Mouse (Mus musculus) MEL (cell line): ENCODE measurements around the gene Atr. TPM values are rescaled to one million over a fixed set of nuclear protein-coding genes. Genes with fewer than 3 reads are reported as not detected.

ENCODE experiments used
- DNase-seq: peaks from one replicate; pipeline ENCODE4 v3.0.0; 2011; ENCODE audit warnings: low read depth, low spot score
- H3K27ac ChIP-seq: 2 replicates; pipeline ENCODE4 v1.5.1; 2012; ENCODE audit warnings: low read depth, mild to moderate bottlenecking, control low read depth, low read length, moderate library complexity; ENCODE audit not compliant: control insufficient read depth
- H3K27me3 ChIP-seq, 2 experiments: fragments of 150-350 bp in 1 of 2; sonication (generic) in 1 of 2; 2 replicates each; pipeline ENCODE4 v1.6.1; 2012; ENCODE audit warnings: low read length in 2 of 2, mild to moderate bottlenecking in 2 of 2, improper control_type of control experiment in 1 of 2, moderate library complexity in 1 of 2; ENCODE audit not compliant: insufficient read depth in 2 of 2, control insufficient read depth in 1 of 2
- H3K36me3 ChIP-seq, 2 experiments: 2 replicates each; pipeline ENCODE4 v1.6.1; 2012 to 2014; ENCODE audit warnings: low read length in 2 of 2, improper control_type of control experiment in 1 of 2, inconsistent platforms in 1 of 2, mild to moderate bottlenecking in 1 of 2; ENCODE audit not compliant: insufficient read depth in 2 of 2, control insufficient read depth in 1 of 2
- H3K4me1 ChIP-seq, 2 experiments: fragments of 150-350 bp in 1 of 2; sonication (generic) in 1 of 2; 2 replicates each; pipeline ENCODE4 v1.6.1; 2012; ENCODE audit warnings: low read length in 2 of 2, improper control_type of control experiment in 1 of 2, mild to moderate bottlenecking in 1 of 2; ENCODE audit not compliant: insufficient read depth in 2 of 2, control insufficient read depth in 1 of 2
- H3K4me3 ChIP-seq, 2 experiments: fragments of 150-350 bp in 1 of 2; sonication (generic) in 1 of 2; 2 replicates each; pipeline ENCODE4 v1.5.1; 2012; ENCODE audit warnings: low read depth in 2 of 2, low read length in 2 of 2, mild to moderate bottlenecking in 2 of 2, moderate library complexity in 2 of 2, control low read depth in 1 of 2, improper control_type of control experiment in 1 of 2; ENCODE audit not compliant: control insufficient read depth in 1 of 2, insufficient read depth in 1 of 2
- H3K79me2 ChIP-seq: 2 replicates; pipeline ENCODE4 v1.6.1; 2012; ENCODE audit warnings: mild to moderate bottlenecking, low read length, moderate library complexity; ENCODE audit not compliant: control insufficient read depth, poor library complexity, insufficient read depth
- H3K9ac ChIP-seq: 2 replicates; pipeline ENCODE4 v1.6.1; 2012; ENCODE audit warnings: low read depth, mild to moderate bottlenecking, control low read depth, low read length, moderate library complexity; ENCODE audit not compliant: control insufficient read depth, poor library complexity, severe bottlenecking
- H3K9me3 ChIP-seq: fragments of 150-350 bp; sonication (generic); replicated peaks from 2 replicates; pipeline ENCODE4 v1.6.1; 2012; ENCODE audit warnings: mild to moderate bottlenecking, low read length, improper control_type of control experiment, moderate library complexity; ENCODE audit not compliant: insufficient read depth
- BHLHE40 ChIP-seq: IDR thresholded peaks from 2 replicates; pipeline ENCODE4 v1.6.1; 2012; ENCODE audit warnings: low read depth, mild to moderate bottlenecking, inconsistent platforms, low read length, improper control_type of control experiment, borderline replicate concordance
- CHD1 ChIP-seq: IDR thresholded peaks from 2 replicates; pipeline ENCODE4 v1.6.1; 2012; ENCODE audit warnings: low read depth, mild to moderate bottlenecking, inconsistent platforms, low read length, improper control_type of control experiment
- CHD2 ChIP-seq: IDR thresholded peaks from 2 replicates; pipeline ENCODE4 v1.6.1; 2011; ENCODE audit warnings: low read length, improper control_type of control experiment
- CTCF ChIP-seq, 3 experiments: IDR thresholded peaks in 2 of 3; conservative IDR thresholded peaks in 1 of 3; 2 replicates each; pipeline ENCODE4 v1.5.1; 2011 to 2012; ENCODE audit warnings: low read length in 3 of 3, low read depth in 2 of 3, mild to moderate bottlenecking in 2 of 3, improper control_type of control experiment in 1 of 3, inconsistent platforms in 1 of 3, mixed read lengths in 1 of 3, moderate library complexity in 1 of 3; ENCODE audit not compliant: control insufficient read depth in 1 of 3, insufficient read depth in 1 of 3, poor library complexity in 1 of 3, severe bottlenecking in 1 of 3
- E2F4 ChIP-seq: IDR thresholded peaks from 2 replicates; pipeline ENCODE4 v1.6.1; 2011; ENCODE audit warnings: low read depth, low read length, improper control_type of control experiment, borderline replicate concordance
- ELF1 ChIP-seq: IDR thresholded peaks from 2 replicates; pipeline ENCODE4 v1.6.1; 2014; ENCODE audit warnings: low read depth, mild to moderate bottlenecking, inconsistent platforms, low read length, improper control_type of control experiment, moderate library complexity
- EP300 ChIP-seq, 2 experiments: IDR thresholded peaks; 2 replicates each; pipeline ENCODE4 v1.6.1; 2011; ENCODE audit warnings: improper control_type of control experiment in 2 of 2, low read length in 2 of 2, low read depth in 1 of 2, mild to moderate bottlenecking in 1 of 2
- ETS1 ChIP-seq: IDR thresholded peaks from 2 replicates; pipeline ENCODE4 v1.6.1; 2012; ENCODE audit warnings: low read depth, mild to moderate bottlenecking, inconsistent platforms, low read length, improper control_type of control experiment, moderate library complexity
- GABPA ChIP-seq: IDR thresholded peaks from 2 replicates; pipeline ENCODE4 v1.6.1; 2012; ENCODE audit warnings: low read depth, mild to moderate bottlenecking, inconsistent platforms, low read length, improper control_type of control experiment, moderate library complexity
- GATA1 ChIP-seq: IDR thresholded peaks from 2 replicates; pipeline ENCODE4 v1.6.1; 2011; ENCODE audit warnings: low read depth, low read length, improper control_type of control experiment
- HCFC1 ChIP-seq: IDR thresholded peaks from 2 replicates; pipeline ENCODE4 v1.6.1; 2012; ENCODE audit warnings: low read depth, mild to moderate bottlenecking, inconsistent platforms, low read length, improper control_type of control experiment, moderate library complexity
- JUND ChIP-seq: IDR thresholded peaks from 2 replicates; pipeline ENCODE4 v1.6.1; 2011; ENCODE audit warnings: low read depth, mild to moderate bottlenecking, improper control_type of control experiment, low read length
- KAT2A ChIP-seq: conservative IDR thresholded peaks from 2 replicates; pipeline ENCODE4 v1.6.1; 2012; ENCODE audit warnings: low read depth, low read length, improper control_type of control experiment, inconsistent platforms
- MAFK ChIP-seq: IDR thresholded peaks from 2 replicates; pipeline ENCODE4 v1.6.1; 2011; ENCODE audit warnings: low read depth, mild to moderate bottlenecking, low read length, improper control_type of control experiment, borderline replicate concordance
- MAX ChIP-seq: IDR thresholded peaks from 2 replicates; pipeline ENCODE4 v1.6.1; 2011; ENCODE audit warnings: low read length, improper control_type of control experiment
- MAZ ChIP-seq: IDR thresholded peaks from 2 replicates; pipeline ENCODE4 v1.6.1; 2012; ENCODE audit warnings: low read depth, mild to moderate bottlenecking, inconsistent platforms, low read length, improper control_type of control experiment
- MEF2A ChIP-seq: IDR thresholded peaks from 2 replicates; pipeline ENCODE4 v1.6.1; 2014; ENCODE audit warnings: low read depth, mild to moderate bottlenecking, inconsistent platforms, low read length, improper control_type of control experiment; ENCODE audit not compliant: poor library complexity, insufficient replicate concordance, severe bottlenecking; ENCODE audit errors: extremely low read depth
- MXI1 ChIP-seq: IDR thresholded peaks from 2 replicates; pipeline ENCODE4 v1.6.1; 2011; ENCODE audit warnings: mild to moderate bottlenecking, low read depth, low read length, improper control_type of control experiment
- MYB ChIP-seq: IDR thresholded peaks from 2 replicates; pipeline ENCODE4 v1.6.1; 2011; ENCODE audit warnings: mild to moderate bottlenecking, low read depth, low read length, improper control_type of control experiment
- MYC ChIP-seq: IDR thresholded peaks from 2 replicates; pipeline ENCODE4 v1.6.1; 2011; ENCODE audit warnings: low read depth, mild to moderate bottlenecking, low read length, improper control_type of control experiment, moderate library complexity
- NELFE ChIP-seq: IDR thresholded peaks from 2 replicates; pipeline ENCODE4 v1.6.1; 2011; ENCODE audit warnings: low read depth, low read length, improper control_type of control experiment
- NRF1 ChIP-seq: IDR thresholded peaks from 2 replicates; pipeline ENCODE4 v1.6.1; 2014; ENCODE audit warnings: low read depth, mild to moderate bottlenecking, inconsistent platforms, low read length, improper control_type of control experiment, moderate library complexity; ENCODE audit not compliant: poor library complexity, insufficient read depth, severe bottlenecking
- POLR2A ChIP-seq, 2 experiments: IDR thresholded peaks; 2 replicates each; pipeline ENCODE4 v1.6.1; 2011 to 2012; ENCODE audit warnings: low read length in 2 of 2, mild to moderate bottlenecking in 2 of 2, control low read depth in 1 of 2, improper control_type of control experiment in 1 of 2, low read depth in 1 of 2, moderate library complexity in 1 of 2; ENCODE audit not compliant: control insufficient read depth in 1 of 2, insufficient read depth in 1 of 2, poor library complexity in 1 of 2
- POLR2AphosphoS2 ChIP-seq: IDR thresholded peaks from 2 replicates; pipeline ENCODE4 v1.6.1; 2011; ENCODE audit warnings: low read length, improper control_type of control experiment
- POLR2AphosphoS5 ChIP-seq: IDR thresholded peaks from 2 replicates; pipeline ENCODE4 v1.6.1; 2012; ENCODE audit warnings: low read depth, borderline replicate concordance, mild to moderate bottlenecking, inconsistent platforms, low read length, moderate library complexity, mixed read lengths
- RAD21 ChIP-seq: IDR thresholded peaks from 2 replicates; pipeline ENCODE4 v1.6.1; 2011; ENCODE audit warnings: mild to moderate bottlenecking, low read depth, low read length, improper control_type of control experiment
- RCOR1 ChIP-seq: IDR thresholded peaks from 2 replicates; pipeline ENCODE4 v1.6.1; 2012; ENCODE audit warnings: low read depth, mild to moderate bottlenecking, inconsistent platforms, low read length, improper control_type of control experiment
- SIN3A ChIP-seq: IDR thresholded peaks from 2 replicates; pipeline ENCODE4 v1.6.1; 2012; ENCODE audit warnings: low read length, improper control_type of control experiment, inconsistent platforms
- SMC3 ChIP-seq: IDR thresholded peaks from 2 replicates; pipeline ENCODE4 v1.6.1; 2011; ENCODE audit warnings: low read depth, low read length, improper control_type of control experiment
- TBP ChIP-seq: IDR thresholded peaks from 2 replicates; pipeline ENCODE4 v1.8.0; 2011; ENCODE audit warnings: low read depth, low read length, improper control_type of control experiment
- TCF12 ChIP-seq: IDR thresholded peaks from 2 replicates; pipeline ENCODE4 v1.6.1; 2014; ENCODE audit warnings: low read depth, mild to moderate bottlenecking, inconsistent platforms, low read length, improper control_type of control experiment, moderate library complexity
- UBTF ChIP-seq: IDR thresholded peaks from 2 replicates; pipeline ENCODE4 v1.6.1; 2012; ENCODE audit warnings: low read depth, mild to moderate bottlenecking, inconsistent platforms, low read length, improper control_type of control experiment, moderate library complexity, borderline replicate concordance; ENCODE audit not compliant: insufficient read depth
- USF1 ChIP-seq: IDR thresholded peaks from 2 replicates; pipeline ENCODE4 v1.6.1; 2014; ENCODE audit warnings: low read depth, mild to moderate bottlenecking, inconsistent platforms, low read length, improper control_type of control experiment, moderate library complexity
- USF2 ChIP-seq, 2 experiments: IDR thresholded peaks; 2 replicates each; pipeline ENCODE4 v1.6.1; 2011 to 2012; ENCODE audit warnings: improper control_type of control experiment in 2 of 2, low read length in 2 of 2, borderline replicate concordance in 1 of 2, inconsistent platforms in 1 of 2, low read depth in 1 of 2, mild to moderate bottlenecking in 1 of 2; ENCODE audit not compliant: insufficient read depth in 1 of 2
- ZC3H11A ChIP-seq: IDR thresholded peaks from 2 replicates; pipeline ENCODE4 v1.6.1; 2012; ENCODE audit warnings: low read depth, mild to moderate bottlenecking, inconsistent platforms, low read length, improper control_type of control experiment
- ZKSCAN1 ChIP-seq: IDR thresholded peaks from 2 replicates; pipeline ENCODE4 v1.6.1; 2012; ENCODE audit warnings: low read depth, mild to moderate bottlenecking, inconsistent platforms, low read length, improper control_type of control experiment, moderate library complexity
- ZMIZ1 ChIP-seq: IDR thresholded peaks from 2 replicates; pipeline ENCODE4 v1.6.1; 2012; ENCODE audit warnings: low read depth, mild to moderate bottlenecking, inconsistent platforms, low read length, improper control_type of control experiment, moderate library complexity
- ZNF384 ChIP-seq: IDR thresholded peaks from 2 replicates; pipeline ENCODE4 v1.6.1; 2012; ENCODE audit warnings: low read depth, mild to moderate bottlenecking, inconsistent platforms, low read length, improper control_type of control experiment
- polyA plus RNA-seq, 2 experiments: library from polyadenylated mRNA; stranded (reverse) in 1 of 2; unstranded in 1 of 2; fragments of >175 nt in 1 of 2; fragments of >200 nt in 1 of 2; gene quantifications; 2 replicates each; pipeline versions ENCODE4 v1.2.1 to v1.2.4; 2012; ENCODE audit warnings: low replicate concordance in 2 of 2, low read depth in 1 of 2; ENCODE audit not compliant: insufficient read length in 2 of 2, insufficient read depth in 1 of 2, missing spikeins in 1 of 2
- total RNA-seq: library from RNA; depleted of rRNA; stranded (reverse); fragments of 300-350 nt; gene quantifications from 2 replicates; pipeline ENCODE4 v1.2.3, GENCODE M21; 2012

Gene Atr
- total and polyA plus RNA-seq, 3 experiments, result 12.2 to 19.6 TPM; not detected in 1

- H3K79me2 ChIP-seq, result no peaks in the 10 kb centered on the region
- no peaks in the 10 kb centered on the region for H3K27me3 ChIP-seq
- no peak overlapping the region for H3K9ac ChIP-seq
- peak overlapping the region in 1 of 2 experiments; percentile 9; a peak in 1 of 4 replicates for H3K4me3 ChIP-seq
- no peaks in the 10 kb centered on the region for H3K9me3 ChIP-seq
- H3K36me3 ChIP-seq, result peaks cover 9 to 24% of the 10 kb centered on the region in 2 experiments
- no peak overlapping the region for H3K27ac ChIP-seq
- H3K4me1 ChIP-seq, result peaks cover 0 to 13% of the 10 kb centered on the region in 2 experiments; a peak in 3 of 4 replicates
- DNase-seq, result peak; percentile 56
- TF ChIP-seq TCF12, result peak; percentile 60
- no peak for TF ChIP-seq ZC3H11A
- no peak for TF ChIP-seq POLR2A (IDR thresholded peaks at IDR 0.05; ENCODE audit: control insufficient read depth in 1 of 2, insufficient read depth in 1 of 2, low read depth in 1 of 2, low read length in 2 of 2, poor library complexity in 1 of 2)
- no peak for TF ChIP-seq ZNF384
- TF ChIP-seq CHD1, result no peak
- no peak for TF ChIP-seq MAFK
- peak; percentile 68 to 84; a peak in 3 of 4 replicates for TF ChIP-seq EP300 (IDR thresholded peaks at IDR 0.05; ENCODE audit: low read depth in 1 of 2, low read length in 2 of 2)
- no peak for TF ChIP-seq GABPA
- no peak for TF ChIP-seq CTCF (IDR thresholded peaks at IDR 0.05 in 2 of 3, conservative IDR thresholded peaks at IDR 0.05 in 1 of 3; ENCODE audit: control insufficient read depth in 1 of 3, insufficient read depth in 1 of 3, low read depth in 2 of 3, low read length in 3 of 3, poor library complexity in 1 of 3, severe bottlenecking in 1 of 3)
- TF ChIP-seq MAX, result no peak
- TF ChIP-seq MEF2A, result no peak
- TF ChIP-seq MYB, result no peak
- TF ChIP-seq POLR2AphosphoS5, result no peak
- no peak for TF ChIP-seq TBP
- no peak for TF ChIP-seq ELF1
- no peak for TF ChIP-seq JUND
- TF ChIP-seq MYC, result no peak; the same call in 1 of the 2 replicates
- TF ChIP-seq KAT2A, result no peak
- TF ChIP-seq E2F4, result no peak
- TF ChIP-seq USF2 (IDR thresholded peaks at IDR 0.05; ENCODE audit: borderline replicate concordance in 1 of 2, insufficient read depth in 1 of 2, low read depth in 1 of 2, low read length in 2 of 2), result no peak
- TF ChIP-seq HCFC1, result 0 out of 2 replicates have a peak, but pooled peaks have one; percentile 15
- peak; percentile 96 for TF ChIP-seq GATA1
- no peak for TF ChIP-seq ZMIZ1
- TF ChIP-seq ZKSCAN1, result no peak
- TF ChIP-seq CHD2, result no peak
- no peak for TF ChIP-seq NELFE
- TF ChIP-seq MXI1, result peak; percentile 38; the same call in 1 of the 2 replicates
- TF ChIP-seq UBTF, result no peak
- TF ChIP-seq SIN3A, result peak; percentile 31; the same call in 1 of the 2 replicates
- TF ChIP-seq SMC3, result no peak
- TF ChIP-seq USF1, result no peak
- no peak; the same call in 1 of the 2 replicates for TF ChIP-seq BHLHE40
- no peak for TF ChIP-seq MAZ
- TF ChIP-seq NRF1, result no peak
- TF ChIP-seq ETS1, result peak; percentile 75
- no peak for TF ChIP-seq RAD21
- TF ChIP-seq POLR2AphosphoS2, result no peak
- TF ChIP-seq RCOR1, result 0 out of 2 replicates have a peak, but pooled peaks have one; percentile 51
Measured at GRCm38 (mm10) chr9:95897392-95897791, 40.0 kb downstream of the Atr start.
